Mouse (Mus musculus): ENCODE data around the gene Ppib. TPM values are rescaled to one million over a fixed set of nuclear protein-coding genes. Genes with fewer than 3 reads are reported as not detected.

The Ppib gene
- polyA plus RNA-seq, 3 experiments from 2014 or later = 427 to 663 (median 505) TPM

DNA sequence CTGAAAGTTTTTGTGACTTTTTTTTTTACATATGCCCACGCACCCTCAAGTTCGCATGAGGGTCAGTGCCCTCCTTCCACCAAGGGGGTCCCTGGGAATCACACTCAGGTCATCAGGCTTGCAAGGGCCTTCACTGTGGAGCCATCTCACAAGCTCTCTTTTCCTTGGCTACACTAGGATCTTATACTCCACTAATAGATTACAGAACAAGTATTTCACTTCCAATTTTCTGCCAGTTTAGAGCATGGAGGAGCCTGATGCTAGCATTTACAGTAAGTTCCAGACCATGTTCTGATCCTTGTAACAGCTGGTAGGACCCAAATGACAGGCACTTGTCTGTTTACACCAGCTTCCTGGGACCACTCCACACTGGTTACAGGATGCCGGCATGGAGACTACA lies 18.1 kb downstream of the Ppib start:
- ATAC-seq = no peak

DNA sequence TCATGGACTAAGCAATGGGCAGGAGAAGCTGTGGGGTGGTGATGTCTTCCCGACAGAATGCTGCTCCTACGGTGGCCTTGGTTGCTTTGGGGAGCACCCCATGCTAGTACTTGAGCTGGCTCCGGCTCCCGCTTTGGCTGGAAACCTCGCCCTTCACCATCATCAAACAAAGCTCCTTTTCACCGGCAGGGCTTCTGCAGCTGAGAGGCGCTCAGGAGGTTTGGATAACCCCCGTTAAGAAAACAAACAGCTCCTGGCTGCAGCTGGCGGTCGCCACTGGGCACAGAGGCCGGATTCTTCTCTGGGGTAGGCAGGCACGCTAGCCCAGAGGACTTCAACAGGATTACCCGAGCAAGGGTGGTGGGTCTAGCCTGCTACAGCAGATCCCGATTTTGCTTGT lies 18.5 kb downstream of the Ppib start:
- no peak for ATAC-seq

GRCm38 (mm10) chr9:66080804-66081459 lies 20.9 kb downstream of the Ppib start:
- no peak for ATAC-seq

DNA sequence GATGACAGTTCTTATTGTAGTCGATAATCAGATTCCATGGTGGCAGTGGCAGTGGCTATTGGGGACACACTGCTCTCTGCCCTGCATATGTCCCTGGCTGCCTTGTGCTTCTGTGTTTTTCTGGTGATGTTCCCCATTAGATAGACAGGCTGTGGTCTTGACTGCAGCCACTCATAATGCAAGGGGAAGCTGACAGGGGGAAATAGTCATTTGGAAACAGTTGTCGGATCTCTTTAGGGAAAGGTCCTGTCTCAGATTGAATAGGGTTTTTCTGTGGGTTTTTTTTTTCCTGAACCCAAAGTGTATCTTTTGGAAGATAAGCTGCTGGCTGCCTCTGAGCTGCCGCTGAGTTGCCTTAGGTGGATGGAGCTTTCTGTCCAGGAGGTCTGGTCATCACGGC lies 22.0 kb downstream of the Ppib start:
- ATAC-seq = no peak

GRCm38 (mm10) chr9:66084171-66084570 lies 24.1 kb downstream of the Ppib start:
- no peak for ATAC-seq

- no peak for ATAC-seq
Observed at GRCm38 (mm10) chr9:66087062-66087461, 27.0 kb downstream of the Ppib start.

GRCm38 (mm10) chr9:66088411-66088810 lies 28.4 kb downstream of the Ppib start:
- ATAC-seq = no peak

DNA sequence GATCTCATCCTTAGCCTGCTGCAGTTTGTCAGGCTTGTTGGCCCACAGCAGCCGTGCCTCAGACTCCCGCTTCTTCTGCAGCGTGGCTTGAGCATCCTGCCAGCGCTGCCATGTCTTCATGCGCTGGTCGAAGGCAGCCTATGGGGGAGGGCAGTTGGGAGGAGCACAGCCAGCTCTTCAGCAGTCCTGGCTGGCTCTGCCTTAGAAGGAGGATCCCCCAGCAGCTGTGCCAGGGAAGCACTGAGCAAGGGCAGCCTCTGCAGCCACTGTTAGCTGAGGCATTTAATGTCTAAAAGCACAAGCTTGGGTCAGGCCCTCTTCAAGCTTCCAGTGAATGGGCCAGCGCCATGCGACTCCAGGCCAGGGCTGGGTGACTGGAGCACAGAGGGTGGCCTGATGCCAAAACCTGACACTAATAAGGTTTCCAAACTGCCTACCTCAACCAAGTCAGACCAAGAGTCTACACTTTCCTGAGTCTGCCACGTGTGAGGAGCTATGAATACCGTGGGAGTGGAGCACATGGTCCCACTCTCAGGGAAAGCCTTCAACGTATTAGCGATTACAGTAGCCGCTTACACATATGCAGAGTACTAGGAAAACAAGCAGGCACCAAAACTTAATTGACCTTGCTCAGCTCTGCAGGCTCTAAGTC lies 30.7 kb downstream of the Ppib start:
- ATAC-seq = no peak

- no peak for ATAC-seq
Observed at GRCm38 (mm10) chr9:66091327-66092231, 31.6 kb downstream of the Ppib start.

GRCm38 (mm10) chr9:66092664-66093063 lies 32.6 kb downstream of the Ppib start:
- ATAC-seq = no peak

DNA sequence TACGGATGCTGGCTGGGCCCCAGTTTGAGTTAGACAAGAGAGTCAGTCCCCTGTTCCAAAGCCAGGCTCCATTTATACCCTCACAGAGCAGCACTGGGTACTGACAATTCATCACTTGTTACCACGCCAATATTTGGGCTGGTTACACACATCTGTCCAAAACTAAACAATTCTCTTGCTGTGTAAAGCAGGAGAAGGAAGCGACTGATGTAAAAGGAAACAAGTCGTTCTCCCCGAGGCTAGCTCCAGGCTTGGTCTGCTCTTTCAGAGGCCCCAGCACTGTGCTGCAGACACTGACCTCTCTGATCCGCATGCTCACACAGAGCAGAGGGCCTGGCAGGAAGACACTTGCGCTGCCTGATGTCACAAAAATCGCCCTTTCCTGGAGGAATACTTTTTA lies 41.6 kb downstream of the Ppib start:
- no peak for ATAC-seq

DNA sequence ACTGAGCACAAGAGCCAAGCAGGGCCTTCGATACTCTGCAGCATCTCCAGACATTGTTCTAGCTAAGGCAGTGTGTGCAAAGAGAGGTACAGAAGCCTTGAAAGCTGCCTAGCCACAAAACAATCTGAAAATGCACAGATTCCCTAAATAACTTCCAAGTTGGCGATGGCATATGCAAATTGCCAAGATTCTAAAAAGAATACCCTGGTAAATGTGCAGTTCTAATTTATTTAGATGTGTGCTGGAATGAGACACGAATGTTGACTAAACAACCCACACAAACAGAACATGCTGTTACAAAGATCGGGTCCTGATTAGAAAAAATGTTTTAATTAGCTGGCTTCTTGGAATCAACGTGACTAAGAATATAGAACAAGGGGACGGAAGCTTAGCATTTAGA lies 42.6 kb downstream of the Ppib start:
- no peak for ATAC-seq

DNA sequence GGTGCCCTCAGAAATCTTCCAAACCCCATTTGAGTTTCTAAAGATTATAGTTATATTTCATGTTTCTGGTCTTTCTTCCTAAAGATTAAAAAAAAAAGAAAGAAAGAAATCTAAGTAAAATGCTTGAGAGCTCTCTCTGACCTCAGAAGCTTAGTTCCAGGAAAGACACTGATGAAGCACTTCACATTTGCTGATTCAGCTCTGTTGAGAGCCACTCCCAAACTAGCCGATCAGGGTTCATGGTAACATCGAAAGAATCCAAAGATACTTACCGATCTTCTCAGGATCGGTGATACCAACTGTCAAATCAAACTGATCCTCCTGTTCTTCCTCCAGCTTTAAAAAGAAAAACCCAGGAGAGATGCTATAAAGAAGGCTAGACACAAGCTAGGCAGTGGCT lies 44.6 kb downstream of the Ppib start:
- no peak for ATAC-seq

- no peak for ATAC-seq
Observed at GRCm38 (mm10) chr9:66105168-66105567, 45.1 kb downstream of the Ppib start.

- no peak for ATAC-seq
Observed at GRCm38 (mm10) chr9:66109574-66109973, 49.6 kb downstream of the Ppib start.

DNA sequence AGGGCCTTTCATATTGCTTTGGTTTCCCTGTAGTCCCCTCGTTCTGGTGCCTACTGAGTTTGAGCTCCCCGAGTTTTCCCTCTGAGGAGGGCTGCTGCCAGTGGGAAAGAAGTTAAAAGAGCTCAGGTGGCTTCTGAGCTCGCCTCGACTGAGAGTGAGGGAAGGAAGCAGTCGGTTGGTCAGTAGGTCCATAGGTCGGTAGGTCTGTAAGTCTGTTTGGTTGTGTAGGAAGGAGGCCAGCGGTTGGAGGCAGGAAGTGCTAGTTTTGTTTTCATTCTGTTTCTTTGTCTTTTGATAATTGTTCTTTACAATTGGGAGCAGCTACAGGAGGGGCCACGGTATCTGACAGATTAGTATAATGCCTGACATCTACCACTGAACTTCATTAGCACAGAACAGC lies 50.1 kb downstream of the Ppib start:
- ATAC-seq = no peak

DNA sequence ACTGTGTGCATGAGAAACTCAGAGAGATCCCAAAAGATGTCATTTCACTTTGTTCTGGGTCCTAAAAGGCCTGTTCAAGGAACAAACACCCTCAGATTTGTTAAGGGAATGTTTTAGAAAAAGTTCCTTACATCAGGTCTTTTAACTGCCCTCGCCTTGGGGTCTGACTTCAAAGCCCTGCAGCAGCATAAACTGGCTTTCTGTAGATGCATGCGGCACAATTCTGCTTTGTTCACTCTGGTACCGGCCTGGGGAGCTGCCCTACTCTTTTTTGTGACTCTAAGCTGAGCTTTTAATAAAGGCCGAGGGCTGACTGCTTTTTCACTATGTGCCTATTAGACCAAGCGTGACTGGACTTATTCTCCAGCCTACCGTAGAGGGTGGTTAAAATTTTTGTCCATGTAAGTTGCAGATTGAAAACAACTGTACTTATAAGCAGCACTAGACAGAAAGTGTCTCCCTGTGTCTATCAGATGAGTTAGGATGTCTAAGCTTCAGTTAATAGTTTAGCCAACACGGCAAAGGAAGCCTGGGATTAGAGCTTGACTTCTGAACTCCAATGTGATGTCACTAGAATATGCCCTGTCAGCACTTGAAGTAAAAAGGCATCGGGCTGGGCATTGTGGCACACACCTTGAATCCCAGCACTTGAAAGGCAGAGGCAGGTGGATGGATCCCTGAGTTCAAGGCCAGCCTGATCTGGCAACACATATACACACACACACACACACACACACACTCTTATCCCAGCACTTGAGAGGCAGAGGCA lies 50.8 kb downstream of the Ppib start:
- ATAC-seq = no peak

DNA sequence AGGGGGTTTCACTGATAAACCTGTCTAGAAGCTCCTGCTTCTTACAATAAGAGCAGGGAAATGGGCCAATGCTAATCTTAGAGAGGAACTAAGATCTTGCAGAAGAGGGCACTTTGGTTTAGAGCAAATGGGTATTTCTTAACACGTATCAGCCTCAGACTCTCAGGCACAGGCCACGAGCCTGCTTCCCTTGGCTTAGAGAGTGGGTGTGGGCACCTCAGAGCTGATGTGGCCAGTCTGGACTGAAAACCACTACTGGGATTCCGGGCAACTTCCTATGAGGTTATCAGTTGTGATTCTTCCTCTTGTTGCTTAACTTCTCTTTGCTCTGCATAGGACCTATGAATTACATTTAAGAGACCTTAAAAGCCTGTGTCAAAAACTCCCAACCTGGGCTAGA lies 54.3 kb downstream of the Ppib start:
- ATAC-seq = no peak

Measured in inflammation-experienced regulatory T-cells, adult 6 months (primary cell).